Mouse (Mus musculus): ENCODE measurements around the gene Hspa14. TPM values are rescaled to one million over a fixed set of nuclear protein-coding genes. Genes with fewer than 3 reads are reported as not detected.

The Hspa14 gene
- polyA plus RNA-seq (2011; ENCODE audit: insufficient read depth, insufficient read length, low replicate concordance, missing spikeins): 37.4 and 38.7 TPM in 2 replicates

- H3K4me1 ChIP-seq (ENCODE audit: control insufficient read depth, insufficient read depth, low read length): no peaks in the 10 kb centered on the region; the same call in 1 of the 2 replicates
- under 1% methylated on average over 60 of the region's 60 CpGs for WGBS
- peak within 1 kb of the TSS; percentile 90 for H3K27ac ChIP-seq (ENCODE audit: control insufficient read depth, insufficient read depth, low read depth, low read length, poor library complexity)
- peak within 1 kb of the TSS; percentile 93 for H3K4me3 ChIP-seq (replicated peaks; ENCODE audit: control insufficient read depth, low read depth, low read length)
- TF ChIP-seq CTCF (IDR thresholded peaks at IDR 0.05; ENCODE audit: control insufficient read depth, insufficient read depth, low read length): peak; percentile 5; the same call in 1 of the 2 replicates
- TF ChIP-seq POLR2A (IDR thresholded peaks at IDR 0.05; ENCODE audit: borderline replicate concordance, control insufficient read depth, low read depth, low read length): peak; percentile 90
Observed at GRCm38 (mm10) chr2:3512552-3513454, at the start of gene Hspa14, which contains the start of the genes Gm45902 and Cdnf. Hspa14 (minus strand) TSS chr2:3512814. Gm45902 (minus strand) TSS chr2:3512790. Cdnf (plus strand) TSS chr2:3513030.

DNA sequence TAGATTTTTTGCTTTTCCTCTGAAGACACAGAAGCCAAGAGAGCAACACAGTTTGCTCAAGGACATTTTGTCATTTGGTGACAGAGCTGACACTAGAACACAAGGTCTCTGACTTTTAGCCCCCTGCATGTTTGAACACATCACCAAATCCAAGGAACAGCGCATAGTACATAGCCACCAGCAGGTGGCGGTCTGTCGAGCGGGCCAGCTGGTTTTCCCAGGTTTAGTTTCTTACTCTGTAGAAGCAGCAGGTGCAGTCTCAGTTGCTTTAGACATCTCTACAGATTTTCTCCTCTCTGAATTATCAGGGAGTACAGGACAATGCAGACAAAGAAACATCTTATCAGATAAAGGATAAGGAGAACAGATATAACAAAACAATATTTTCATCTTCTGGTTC, 34.0 kb upstream of the Hspa14 start:
- 3% methylated on average over 4 of the region's 4 CpGs for WGBS
- no peak overlapping the region for H3K4me3 ChIP-seq (replicated peaks; ENCODE audit: control insufficient read depth, low read depth, low read length)
- H3K27ac ChIP-seq (ENCODE audit: control insufficient read depth, insufficient read depth, low read depth, low read length, poor library complexity): no peak overlapping the region
- H3K4me1 ChIP-seq (ENCODE audit: control insufficient read depth, insufficient read depth, low read length): peaks cover 2% of the 10 kb centered on the region; the same call in 1 of the 2 replicates
- TF ChIP-seq POLR2A (IDR thresholded peaks at IDR 0.05; ENCODE audit: borderline replicate concordance, control insufficient read depth, low read depth, low read length) (no peak), CTCF (IDR thresholded peaks at IDR 0.05; ENCODE audit: control insufficient read depth, insufficient read depth, low read length) (peak; percentile 79)

DNA sequence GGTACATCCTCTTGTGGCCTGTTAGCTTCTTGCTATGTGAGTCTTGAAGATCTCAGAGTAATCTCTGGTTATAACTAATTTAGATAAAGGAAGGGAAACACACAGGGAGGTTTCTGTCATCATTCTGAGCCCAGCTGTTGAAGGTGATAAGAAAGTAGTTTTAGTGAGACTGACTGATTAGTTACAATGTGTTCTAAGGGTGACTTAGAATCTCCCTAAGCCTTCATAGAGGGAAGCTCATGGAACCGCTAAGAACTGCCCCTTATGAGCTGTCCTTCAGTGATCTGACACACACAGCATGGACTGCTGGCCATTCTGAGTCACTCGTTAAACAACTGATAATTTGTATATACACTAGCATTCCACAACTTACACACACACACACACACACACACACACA, 33.4 kb upstream of the Hspa14 start:
- Histone ChIP-seq H3K4me1 (ENCODE audit: control insufficient read depth, insufficient read depth, low read length) (peaks cover 2% of the 10 kb centered on the region; the same call in 1 of the 2 replicates), H3K4me3 (replicated peaks; ENCODE audit: control insufficient read depth, low read depth, low read length) (no peak overlapping the region), H3K27ac (ENCODE audit: control insufficient read depth, insufficient read depth, low read depth, low read length, poor library complexity) (no peak overlapping the region)
- no peak for TF ChIP-seq POLR2A (IDR thresholded peaks at IDR 0.05; ENCODE audit: borderline replicate concordance, control insufficient read depth, low read depth, low read length)
- no peak for TF ChIP-seq CTCF (IDR thresholded peaks at IDR 0.05; ENCODE audit: control insufficient read depth, insufficient read depth, low read length)
- WGBS: 49% methylated on average over 2 of the region's 2 CpGs

DNA sequence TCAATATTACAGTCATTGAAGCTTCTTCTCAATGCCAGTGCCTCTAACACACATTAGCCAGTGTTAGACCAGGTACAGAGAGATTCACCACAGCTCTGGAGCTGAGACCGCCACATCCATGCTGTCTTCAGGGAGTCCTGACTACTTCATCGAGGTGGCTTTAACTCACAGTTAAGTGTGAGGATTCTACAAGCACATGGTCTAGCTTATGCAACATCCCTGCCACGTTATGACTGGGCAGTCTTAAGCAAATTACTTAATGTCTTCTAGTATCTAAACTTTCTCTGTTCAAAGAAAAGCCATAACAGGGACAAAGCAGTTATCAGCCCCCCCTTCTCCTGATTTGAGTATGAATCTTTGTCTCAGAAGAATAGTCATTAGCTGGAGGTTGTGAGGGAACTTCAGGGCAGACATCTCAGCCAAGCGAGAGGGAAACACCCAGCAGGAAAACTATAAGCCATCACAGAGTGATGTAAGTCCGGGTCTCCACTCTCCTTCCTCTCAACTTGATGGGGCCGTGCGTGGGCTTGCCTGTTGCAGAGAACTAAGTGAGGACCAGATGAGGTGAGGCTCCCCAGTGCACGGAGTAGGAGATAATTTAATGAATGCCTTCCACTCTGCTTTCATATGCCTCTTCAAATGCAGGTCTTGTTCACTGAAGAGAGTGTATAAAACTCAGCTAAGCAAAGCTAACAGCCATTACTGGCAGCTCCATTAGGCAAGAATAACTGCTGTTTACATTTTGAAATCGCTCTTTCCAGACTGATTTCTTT, 28.9 kb upstream of the Hspa14 start:
- 37% methylated on average over 9 of the region's 9 CpGs for WGBS
- peaks cover 2% of the 10 kb centered on the region; the same call in 1 of the 2 replicates for H3K4me1 ChIP-seq (ENCODE audit: control insufficient read depth, insufficient read depth, low read length)
- no peak overlapping the region for H3K4me3 ChIP-seq (replicated peaks; ENCODE audit: control insufficient read depth, low read depth, low read length)
- H3K27ac ChIP-seq (ENCODE audit: control insufficient read depth, insufficient read depth, low read depth, low read length, poor library complexity): no peak overlapping the region; the same call in 1 of the 2 replicates
- TF ChIP-seq POLR2A (IDR thresholded peaks at IDR 0.05; ENCODE audit: borderline replicate concordance, control insufficient read depth, low read depth, low read length) (no peak), CTCF (IDR thresholded peaks at IDR 0.05; ENCODE audit: control insufficient read depth, insufficient read depth, low read length) (no peak)

GRCm38 (mm10) chr2:3526288-3526687, 13.7 kb upstream of the Hspa14 start:
- H3K27ac ChIP-seq (ENCODE audit: control insufficient read depth, insufficient read depth, low read depth, low read length, poor library complexity): no peak overlapping the region
- H3K4me1 ChIP-seq (ENCODE audit: control insufficient read depth, insufficient read depth, low read length): no peaks in the 10 kb centered on the region; the same call in none of the 2 replicates
- WGBS: 30% methylated on average over 6 of the region's 6 CpGs
- peak overlapping the region; percentile 36 for H3K4me3 ChIP-seq (replicated peaks; ENCODE audit: control insufficient read depth, low read depth, low read length)
- no peak for TF ChIP-seq POLR2A (IDR thresholded peaks at IDR 0.05; ENCODE audit: borderline replicate concordance, control insufficient read depth, low read depth, low read length)
- TF ChIP-seq CTCF (IDR thresholded peaks at IDR 0.05; ENCODE audit: control insufficient read depth, insufficient read depth, low read length): no peak

- TF ChIP-seq POLR2A (IDR thresholded peaks at IDR 0.05; ENCODE audit: borderline replicate concordance, control insufficient read depth, low read depth, low read length) (no peak), CTCF (IDR thresholded peaks at IDR 0.05; ENCODE audit: control insufficient read depth, insufficient read depth, low read length) (no peak)
- no peak overlapping the region for H3K27ac ChIP-seq (ENCODE audit: control insufficient read depth, insufficient read depth, low read depth, low read length, poor library complexity)
- H3K4me3 ChIP-seq (replicated peaks; ENCODE audit: control insufficient read depth, low read depth, low read length): no peak overlapping the region
- H3K4me1 ChIP-seq (ENCODE audit: control insufficient read depth, insufficient read depth, low read length): no peaks in the 10 kb centered on the region; the same call in none of the 2 replicates
- 58% methylated on average over 4 of the region's 4 CpGs for WGBS
Observed at GRCm38 (mm10) chr2:3522558-3522957, 9.9 kb upstream of the Hspa14 start.

DNA sequence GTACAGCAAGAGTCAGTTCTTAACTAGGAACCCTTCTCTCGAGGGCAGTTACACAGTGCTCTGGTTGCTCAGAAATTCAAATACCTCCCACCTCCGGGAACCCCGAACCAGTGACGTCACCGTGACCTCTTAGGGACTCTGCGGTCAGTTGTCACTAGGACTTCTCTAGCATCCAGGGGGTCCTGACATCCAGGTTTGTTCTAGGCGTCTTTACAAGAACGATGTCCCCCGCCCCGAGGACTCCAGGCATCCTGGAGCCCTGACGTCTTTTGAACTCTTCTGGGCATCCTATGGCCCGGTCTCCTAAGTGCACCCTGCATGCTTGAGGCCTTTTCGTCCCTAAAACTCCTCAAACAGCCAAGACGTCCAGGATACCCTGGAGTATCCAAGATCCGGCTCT, 538 bp downstream of the Hspa14 start:
- H3K27ac ChIP-seq (ENCODE audit: control insufficient read depth, insufficient read depth, low read depth, low read length, poor library complexity): peak overlapping the region; percentile 90
- WGBS: under 1% methylated on average over 15 of the region's 15 CpGs
- TF ChIP-seq CTCF (IDR thresholded peaks at IDR 0.05; ENCODE audit: control insufficient read depth, insufficient read depth, low read length) (no peak), POLR2A (IDR thresholded peaks at IDR 0.05; ENCODE audit: borderline replicate concordance, control insufficient read depth, low read depth, low read length) (no peak)
- H3K4me3 ChIP-seq (replicated peaks; ENCODE audit: control insufficient read depth, low read depth, low read length): peak overlapping the region; percentile 88
- no peaks in the 10 kb centered on the region; the same call in 1 of the 2 replicates for H3K4me1 ChIP-seq (ENCODE audit: control insufficient read depth, insufficient read depth, low read length)

Data from bone marrow, adult 2 months (tissue).